Mouse (Mus musculus): ENCODE results near the gene Fbxo22. TPM values are rescaled to one million over a fixed set of nuclear protein-coding genes. Genes with fewer than 3 reads are reported as not detected.

Gene Fbxo22
- total and polyA plus RNA-seq, 3 experiments: 25.7 to 28.4 TPM; not detected in 1

GRCm38 (mm10) chr9:55199348-55199747 is 9.4 kb upstream of the Fbxo22 start:
- no peak overlapping the region for H3K4me3 ChIP-seq (ENCODE audit: control insufficient read depth in 1 of 2, insufficient read depth in 1 of 2, low read depth in 2 of 2, low read length in 2 of 2)

GRCm38 (mm10) chr9:55208458-55208789 is 301 bp upstream of the Fbxo22 start:
- peaks cover 12% of the 10 kb centered on the region for H3K79me2 ChIP-seq (ENCODE audit: control insufficient read depth, insufficient read depth, low read length, poor library complexity)
- no peaks in the 10 kb centered on the region for H3K27me3 ChIP-seq (ENCODE audit: control insufficient read depth in 1 of 2, insufficient read depth in 2 of 2, low read length in 2 of 2)
- H3K9ac ChIP-seq (ENCODE audit: control insufficient read depth, low read depth, low read length, poor library complexity, severe bottlenecking): peak overlapping the region; percentile 78
- H3K36me3 ChIP-seq (ENCODE audit: control insufficient read depth in 1 of 2, insufficient read depth in 2 of 2, low read length in 2 of 2): peaks cover 4 to 20% of the 10 kb centered on the region in 2 experiments; a peak in 3 of 4 replicates
- 0 out of 2 replicates have a peak, but pooled peaks have one; percentile 45 for TF ChIP-seq CHD1 (IDR thresholded peaks at IDR 0.05; ENCODE audit: low read depth, low read length)
- no peak for TF ChIP-seq UBTF (IDR thresholded peaks at IDR 0.05; ENCODE audit: borderline replicate concordance, insufficient read depth, low read depth, low read length)
- no peak for TF ChIP-seq HCFC1 (IDR thresholded peaks at IDR 0.05; ENCODE audit: low read depth, low read length)
- TF ChIP-seq ETS1 (IDR thresholded peaks at IDR 0.05; ENCODE audit: low read depth, low read length): no peak
- TF ChIP-seq ZMIZ1 (IDR thresholded peaks at IDR 0.05; ENCODE audit: low read depth, low read length): no peak
- no peak for TF ChIP-seq ZKSCAN1 (IDR thresholded peaks at IDR 0.05; ENCODE audit: low read depth, low read length)
- no peak for TF ChIP-seq ZNF384 (IDR thresholded peaks at IDR 0.05; ENCODE audit: low read depth, low read length)
- H3K9me3 ChIP-seq (replicated peaks; ENCODE audit: insufficient read depth, low read length): no peaks in the 10 kb centered on the region
- H3K27ac ChIP-seq (ENCODE audit: control insufficient read depth, low read depth, low read length): peak overlapping the region; percentile 67
- H3K4me3 ChIP-seq (ENCODE audit: control insufficient read depth in 1 of 2, insufficient read depth in 1 of 2, low read depth in 2 of 2, low read length in 2 of 2): peak overlapping the region; percentile 66 to 84
- H3K4me1 ChIP-seq (ENCODE audit: control insufficient read depth in 1 of 2, insufficient read depth in 2 of 2, low read length in 2 of 2): peaks cover 7 to 12% of the 10 kb centered on the region in 2 experiments
- no peak for DNase-seq (ENCODE audit: low read depth, low spot score)

More at GRCm38 (mm10) chr9:55199348-55199747, 9.4 kb upstream of the Fbxo22 start:
- Histone ChIP-seq H3K27me3 (ENCODE audit: control insufficient read depth in 1 of 2, insufficient read depth in 2 of 2, low read length in 2 of 2) (no peaks in the 10 kb centered on the region), H3K4me1 (ENCODE audit: control insufficient read depth in 1 of 2, insufficient read depth in 2 of 2, low read length in 2 of 2) (no peaks in the 10 kb centered on the region), H3K9ac (ENCODE audit: control insufficient read depth, low read depth, low read length, poor library complexity, severe bottlenecking) (no peak overlapping the region), H3K79me2 (ENCODE audit: control insufficient read depth, insufficient read depth, low read length, poor library complexity) (no peaks in the 10 kb centered on the region), H3K27ac (ENCODE audit: control insufficient read depth, low read depth, low read length) (no peak overlapping the region), H3K9me3 (replicated peaks; ENCODE audit: insufficient read depth, low read length) (no peaks in the 10 kb centered on the region), H3K36me3 (ENCODE audit: control insufficient read depth in 1 of 2, insufficient read depth in 2 of 2, low read length in 2 of 2) (peaks cover 0 to 9% of the 10 kb centered on the region in 2 experiments; a peak in 3 of 4 replicates)
- DNase-seq (ENCODE audit: low read depth, low spot score): no peak
- TF ChIP-seq MYB (IDR thresholded peaks at IDR 0.05; ENCODE audit: low read depth, low read length) (no peak), CHD1 (IDR thresholded peaks at IDR 0.05; ENCODE audit: low read depth, low read length) (no peak), NRF1 (IDR thresholded peaks at IDR 0.05; ENCODE audit: insufficient read depth, low read depth, low read length, poor library complexity, severe bottlenecking) (no peak), ELF1 (IDR thresholded peaks at IDR 0.05; ENCODE audit: low read depth, low read length) (no peak)

GRCm38 (mm10) chr9:55211611-55212010 is 2.9 kb downstream of the Fbxo22 start:
- no peak for TF ChIP-seq ZNF384 (IDR thresholded peaks at IDR 0.05; ENCODE audit: low read depth, low read length)
- no peak for TF ChIP-seq TBP (IDR thresholded peaks at IDR 0.05; ENCODE audit: low read depth, low read length)
- TF ChIP-seq CHD2 (IDR thresholded peaks at IDR 0.05; ENCODE audit: low read length): no peak
- TF ChIP-seq EP300 (IDR thresholded peaks at IDR 0.05; ENCODE audit: low read depth in 1 of 2, low read length in 2 of 2): no peak
- TF ChIP-seq CTCF (IDR thresholded peaks at IDR 0.05 in 2 of 3, conservative IDR thresholded peaks at IDR 0.05 in 1 of 3; ENCODE audit: control insufficient read depth in 1 of 3, insufficient read depth in 1 of 3, low read depth in 2 of 3, low read length in 3 of 3, poor library complexity in 1 of 3, severe bottlenecking in 1 of 3): no peak
- TF ChIP-seq HCFC1 (IDR thresholded peaks at IDR 0.05; ENCODE audit: low read depth, low read length): no peak
- no peak for TF ChIP-seq ZKSCAN1 (IDR thresholded peaks at IDR 0.05; ENCODE audit: low read depth, low read length)
- peaks cover 12% of the 10 kb centered on the region for H3K79me2 ChIP-seq (ENCODE audit: control insufficient read depth, insufficient read depth, low read length, poor library complexity)
- H3K36me3 ChIP-seq (ENCODE audit: control insufficient read depth in 1 of 2, insufficient read depth in 2 of 2, low read length in 2 of 2): peaks cover 17 to 20% of the 10 kb centered on the region in 2 experiments
- no peak overlapping the region for H3K27ac ChIP-seq (ENCODE audit: control insufficient read depth, low read depth, low read length)
- H3K9me3 ChIP-seq (replicated peaks; ENCODE audit: insufficient read depth, low read length): no peaks in the 10 kb centered on the region
- H3K4me3 ChIP-seq (ENCODE audit: control insufficient read depth in 1 of 2, insufficient read depth in 1 of 2, low read depth in 2 of 2, low read length in 2 of 2): no peak overlapping the region
- H3K9ac ChIP-seq (ENCODE audit: control insufficient read depth, low read depth, low read length, poor library complexity, severe bottlenecking): no peak overlapping the region
- peaks cover 7 to 12% of the 10 kb centered on the region in 2 experiments for H3K4me1 ChIP-seq (ENCODE audit: control insufficient read depth in 1 of 2, insufficient read depth in 2 of 2, low read length in 2 of 2)
- no peak for DNase-seq (ENCODE audit: low read depth, low spot score)
- H3K27me3 ChIP-seq (ENCODE audit: control insufficient read depth in 1 of 2, insufficient read depth in 2 of 2, low read length in 2 of 2): no peaks in the 10 kb centered on the region

Data from MEL (cell line).